Mouse (Mus musculus) left cerebral cortex, adult 9 months (tissue): ENCODE measurements at regions not wholly inside any gene's neighbourhood (a gene's known extent, or its start where the extent isn't known, plus 50 kb on each side); places are given as distances from the start of the nearest gene placed in this dataset.
A peak's percentile ranks its signal among the peaks of the same experiment; 100 is the strongest.

Source experiments
- DNase-seq, 2 experiments: peaks; one replicate each; pipeline ENCODE4 v3.0.0; 2022; ENCODE audit warnings: low spot score in 2 of 2

GRCm38 (mm10) chr14:85965139-85965538 lies 1175.9 kb downstream of the Diaph3 start:
- no peak for DNase-seq

GRCm38 (mm10) chr14:85945707-85946313 lies 1195.2 kb downstream of the Diaph3 start:
- no peak for DNase-seq

- DNase-seq = no peak
Observed at GRCm38 (mm10) chr14:85942792-85943191, 1198.2 kb downstream of the Diaph3 start.

GRCm38 (mm10) chr14:85940585-85940984 lies 1200.5 kb downstream of the Diaph3 start:
- no peak for DNase-seq

DNA sequence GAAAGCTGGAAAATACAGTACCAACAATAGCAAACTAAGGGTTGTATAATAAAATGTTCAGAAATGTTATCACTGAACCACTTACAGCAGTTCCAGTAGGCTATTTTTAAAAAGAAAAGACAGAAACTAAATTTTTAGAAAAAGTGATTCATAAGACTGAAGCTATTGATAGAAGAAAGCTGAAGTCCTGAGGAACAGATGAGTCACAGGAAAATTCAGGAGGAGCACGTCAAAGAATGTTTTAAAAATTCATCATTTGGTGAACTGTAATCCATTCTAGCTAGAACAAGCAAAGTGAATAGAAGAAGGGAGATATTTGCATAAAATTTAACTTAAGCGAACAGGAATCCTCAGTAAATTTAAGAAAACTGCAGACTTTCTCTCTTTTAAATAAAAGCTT lies 1205.9 kb downstream of the Diaph3 start:
- peak in 1 of 2 experiments; percentile 52 for DNase-seq

DNA sequence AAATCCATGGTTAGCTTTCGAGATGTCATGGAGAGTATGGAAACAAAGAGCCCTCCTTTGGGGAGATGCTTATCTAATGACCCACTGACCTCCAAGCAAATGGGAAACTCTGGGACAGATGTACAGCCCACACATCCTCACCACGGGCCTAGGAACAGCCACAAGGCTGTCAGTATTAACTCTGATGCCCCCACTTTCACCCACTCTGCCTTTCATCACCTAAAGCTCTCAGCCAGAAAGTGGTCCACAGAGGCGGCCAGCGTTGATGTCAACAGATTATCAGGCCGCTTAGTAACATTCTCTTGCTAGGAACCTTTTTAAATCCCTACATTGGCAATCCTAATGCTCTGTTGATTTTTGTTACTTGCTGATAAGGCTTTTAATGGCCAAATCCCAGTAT lies 1210.6 kb downstream of the Diaph3 start:
- DNase-seq = no peak

DNA sequence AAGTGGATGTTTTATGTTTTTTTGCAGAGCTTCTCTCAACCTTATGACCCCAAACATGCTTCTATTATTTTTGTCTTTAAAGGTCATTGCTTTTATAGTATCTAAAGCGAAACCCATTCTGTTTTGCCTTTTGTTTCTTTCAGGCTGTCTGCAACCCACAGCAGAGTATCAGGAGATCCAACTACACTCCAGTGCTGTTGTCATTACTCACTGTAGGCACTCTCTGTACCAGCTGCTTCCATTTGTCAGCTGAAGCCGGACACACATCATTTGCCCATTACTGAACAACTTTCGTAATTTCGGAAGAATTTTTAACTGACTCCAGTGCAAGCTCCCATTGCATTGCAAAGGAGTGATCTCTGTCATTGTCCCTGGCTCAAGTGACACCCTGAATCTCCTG lies 1222.1 kb downstream of the Diaph3 start:
- no peak for DNase-seq

DNA sequence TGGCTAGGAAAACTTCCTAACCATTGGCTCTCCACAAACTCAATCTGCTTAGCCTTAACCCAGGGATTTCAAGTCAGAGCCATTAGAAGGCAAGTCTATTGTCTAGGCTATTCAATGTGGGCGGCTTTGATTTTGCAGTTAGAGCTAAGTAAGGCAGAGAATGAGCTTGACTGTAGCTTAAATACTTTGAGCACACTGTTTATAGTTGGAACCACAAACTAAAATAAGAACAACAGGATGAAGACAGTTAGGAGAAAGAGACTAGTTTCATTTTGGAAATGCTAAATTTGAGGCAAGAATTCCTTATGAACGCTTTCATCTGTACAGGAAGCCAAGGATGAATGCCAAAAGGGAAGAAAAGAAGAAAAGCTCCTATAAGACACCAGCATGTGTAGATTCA lies 1225.3 kb downstream of the Diaph3 start:
- no peak for DNase-seq

- no peak for DNase-seq
Observed at GRCm38 (mm10) chr14:85897890-85898289, 1243.1 kb downstream of the Diaph3 start.

- DNase-seq = no peak
Observed at GRCm38 (mm10) chr14:85861371-85861951, 1279.6 kb downstream of the Diaph3 start.

GRCm38 (mm10) chr14:85849490-85849889 lies 1291.5 kb downstream of the Diaph3 start:
- no peak for DNase-seq

DNA sequence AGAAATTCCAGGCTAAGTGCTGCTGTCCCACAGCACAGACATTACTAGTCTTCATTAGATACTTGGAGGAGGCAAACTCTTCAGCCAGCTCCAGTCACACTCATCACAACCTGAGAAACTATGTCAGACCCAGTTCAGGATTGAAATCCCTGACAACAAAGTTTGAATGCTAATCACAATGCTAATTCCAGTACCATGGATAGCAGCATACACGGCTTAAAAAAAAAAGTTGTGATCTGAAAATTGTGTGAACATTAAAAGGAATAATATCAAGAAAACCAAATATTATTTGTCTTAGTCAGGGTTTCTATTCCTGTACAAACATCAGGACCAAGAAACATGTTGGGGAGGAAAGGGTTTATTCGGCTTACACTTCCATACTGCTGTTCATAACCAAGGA lies 1305.5 kb downstream of the Diaph3 start:
- no peak for DNase-seq

DNA sequence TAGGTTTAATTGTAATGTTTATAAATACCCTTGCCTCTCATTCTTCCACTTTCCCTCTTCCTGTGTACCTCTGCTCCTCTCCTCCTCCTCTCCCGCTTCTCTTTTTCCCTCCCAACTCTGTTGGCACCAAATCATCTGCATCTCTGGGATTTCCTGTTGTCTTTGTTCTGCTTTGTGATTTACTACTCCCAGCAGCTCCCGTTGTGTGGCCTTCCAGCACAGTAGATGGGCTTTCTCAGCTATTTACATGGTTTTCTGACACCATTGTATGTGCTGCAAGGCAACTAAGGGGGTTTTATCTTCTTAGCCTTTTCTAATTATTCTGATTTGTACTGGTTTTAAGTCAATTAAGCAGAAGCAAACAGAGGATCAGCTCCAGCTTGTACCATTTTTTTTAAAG lies 1326.1 kb downstream of the Diaph3 start:
- no peak for DNase-seq

DNA sequence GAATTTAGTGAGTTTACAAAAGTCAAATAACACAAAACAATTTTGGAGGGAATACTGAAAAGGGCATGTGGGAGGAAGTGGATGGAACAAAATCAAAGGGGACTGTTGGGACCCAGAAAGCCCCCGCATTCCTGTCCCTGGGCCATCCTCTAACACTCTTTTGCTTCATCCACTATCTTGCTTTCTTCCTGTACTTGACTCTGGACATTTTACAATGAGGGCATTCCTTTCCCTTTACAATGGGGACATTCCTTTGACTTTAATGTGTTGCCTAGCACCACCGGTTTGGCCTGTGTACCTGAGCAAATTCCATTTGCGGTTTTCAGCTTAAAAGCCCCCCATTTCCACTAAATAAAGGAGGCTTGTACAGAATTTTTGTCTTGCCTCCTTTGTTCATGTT lies 1341.0 kb downstream of the Pcdh17 start:
- DNase-seq = no peak

DNA sequence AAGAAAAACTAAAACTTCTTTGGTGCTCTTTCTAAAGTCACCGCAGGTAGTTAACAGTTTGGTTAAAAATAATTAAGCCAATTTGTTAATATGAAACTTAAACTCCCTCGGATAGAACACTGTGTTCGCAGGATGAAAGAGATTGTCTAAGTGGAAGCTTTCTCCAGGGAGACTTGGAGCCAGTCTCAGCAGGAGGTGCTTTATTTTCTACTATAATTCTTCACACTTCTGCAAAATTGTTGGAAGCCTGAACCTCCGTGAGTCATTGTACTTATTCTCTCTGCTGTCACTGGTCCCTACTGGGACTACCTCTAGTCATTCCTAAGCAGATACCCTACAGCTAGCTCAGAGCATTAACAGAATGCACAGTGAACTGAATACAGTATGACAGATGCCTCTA lies 1327.3 kb downstream of the Pcdh17 start:
- DNase-seq = peak; percentile 1 to 11

DNA sequence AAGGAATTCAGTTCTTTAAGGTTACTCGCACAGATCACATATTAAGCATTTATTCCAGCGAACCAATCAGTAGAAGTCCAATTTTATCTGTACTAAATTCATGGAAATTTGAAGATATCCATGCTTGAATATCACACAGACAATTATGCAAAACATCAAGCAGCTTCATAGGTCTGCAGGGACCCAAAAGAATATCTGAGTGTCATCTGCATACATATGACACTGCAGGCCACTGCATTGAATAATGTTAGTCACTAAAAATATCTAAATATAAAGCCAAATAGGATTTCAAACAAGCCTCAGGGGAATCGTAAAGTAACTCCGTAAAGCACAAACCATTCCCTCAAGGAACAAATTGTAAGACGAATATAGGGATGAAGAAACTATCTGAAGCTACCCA lies 1324.9 kb downstream of the Pcdh17 start:
- no peak for DNase-seq

GRCm38 (mm10) chr14:85757343-85757742 lies 1314.0 kb downstream of the Pcdh17 start:
- DNase-seq = no peak

DNA sequence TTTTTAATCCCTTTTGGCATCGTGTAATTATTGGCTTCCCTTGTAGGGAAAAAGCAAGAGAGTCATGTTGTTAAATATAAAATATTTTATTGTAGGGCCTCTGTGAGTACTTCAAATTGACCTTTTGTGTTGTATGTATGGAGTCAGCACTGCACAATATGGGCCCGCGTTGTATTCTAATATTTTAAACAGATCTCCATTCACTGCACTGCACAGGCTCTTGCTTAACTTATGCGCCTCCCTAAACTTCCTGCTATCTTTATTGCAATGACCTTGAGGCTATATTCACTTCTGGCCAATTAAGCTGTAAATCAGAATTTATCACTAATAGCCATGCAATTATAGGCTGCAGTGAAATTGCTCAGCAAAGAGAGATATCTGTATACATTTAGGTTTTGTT lies 1295.2 kb downstream of the Pcdh17 start:
- DNase-seq = no peak
